Mouse (Mus musculus) midbrain, embryonic 13.5 days (tissue): ENCODE measurements at regions not wholly inside any gene's neighbourhood (a gene's known extent, or its start where the extent isn't known, plus 50 kb on each side); places are given as distances from the start of the nearest gene placed in this dataset.

ENCODE experiments used
- ATAC-seq: fragments of 200-750 bp; cut with Nextera tagmentation; 2 replicates; pipeline ENCODE4 v1.8.0; 2017; ENCODE audit warnings: mild to moderate bottlenecking, moderate TSS enrichment, moderate library complexity
- H3K27ac ChIP-seq: fragments of 300-500 bp; sonication (generic); 2 replicates; pipeline ENCODE4 v1.5.1; 2015; ENCODE audit warnings: inconsistent platforms, mild to moderate bottlenecking, moderate library complexity
- H3K27me3 ChIP-seq: fragments of 300-500 bp; sonication (generic); 2 replicates; pipeline ENCODE4 v1.6.1; 2015; ENCODE audit warnings: mild to moderate bottlenecking, inconsistent platforms
- H3K36me3 ChIP-seq: fragments of 300-500 bp; sonication (generic); 2 replicates; pipeline ENCODE4 v1.6.1; 2015; ENCODE audit warnings: mild to moderate bottlenecking, inconsistent platforms
- H3K4me1 ChIP-seq: fragments of 300-500 bp; sonication (generic); replicated peaks from 2 replicates; pipeline ENCODE4 v1.6.1; 2015; ENCODE audit warnings: inconsistent platforms
- H3K4me2 ChIP-seq: fragments of 300-500 bp; sonication (generic); replicated peaks from 2 replicates; pipeline ENCODE4 v1.6.1; 2015; ENCODE audit warnings: moderate library complexity, mild to moderate bottlenecking, inconsistent platforms
- H3K4me3 ChIP-seq: fragments of 300-500 bp; sonication (generic); replicated peaks from 2 replicates; pipeline ENCODE4 v1.5.1; 2015; ENCODE audit warnings: mild to moderate bottlenecking, inconsistent platforms
- H3K9ac ChIP-seq: fragments of 300-500 bp; sonication (generic); replicated peaks from 2 replicates; pipeline ENCODE4 v1.6.1; 2015; ENCODE audit warnings: mild to moderate bottlenecking, inconsistent platforms
- H3K9me3 ChIP-seq: fragments of 300-500 bp; sonication (generic); 2 replicates; pipeline ENCODE4 v1.6.1; 2016; ENCODE audit warnings: mild to moderate bottlenecking, inconsistent platforms
- WGBS: fragments of 180-500 bp; shearing (Covaris S2); methylation state at CpG from one replicate; pipeline ENCODE4 v1.1.7; 2015; 5-methylcytosine and 5-hydroxymethylcytosine counted together

DNA sequence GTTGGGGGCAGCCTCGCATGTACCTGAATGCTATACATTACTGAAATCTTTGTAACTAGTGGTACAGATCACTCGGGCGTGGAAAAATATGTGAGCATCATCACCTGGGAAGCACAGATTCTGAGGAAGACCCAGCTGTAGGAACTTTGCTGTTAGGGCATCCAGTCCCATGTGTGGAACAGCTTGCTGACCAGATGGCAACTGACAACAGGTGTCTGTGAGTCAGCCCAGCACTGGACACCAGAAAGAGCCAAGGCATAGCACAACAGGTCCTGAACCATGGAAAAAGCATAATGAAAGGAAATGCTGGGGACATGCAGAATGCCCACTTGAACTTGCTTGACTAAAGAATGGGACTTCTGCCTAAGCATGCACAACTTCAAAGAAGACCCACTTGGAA, 115.3 kb upstream of the Igf1 start:
- WGBS = 87% methylated on average over 3 of the region's 3 CpGs
- no peak for ATAC-seq
- no peaks in the 10 kb centered on the region for H3K27me3 ChIP-seq
- no peaks in the 10 kb centered on the region for H3K36me3 ChIP-seq
- no peak overlapping the region for H3K4me2 ChIP-seq
- H3K9ac ChIP-seq = no peak overlapping the region
- H3K9me3 ChIP-seq = no peaks in the 10 kb centered on the region
- no peak overlapping the region for H3K27ac ChIP-seq
- no peaks in the 10 kb centered on the region for H3K4me1 ChIP-seq
- H3K4me3 ChIP-seq = no peak overlapping the region

DNA sequence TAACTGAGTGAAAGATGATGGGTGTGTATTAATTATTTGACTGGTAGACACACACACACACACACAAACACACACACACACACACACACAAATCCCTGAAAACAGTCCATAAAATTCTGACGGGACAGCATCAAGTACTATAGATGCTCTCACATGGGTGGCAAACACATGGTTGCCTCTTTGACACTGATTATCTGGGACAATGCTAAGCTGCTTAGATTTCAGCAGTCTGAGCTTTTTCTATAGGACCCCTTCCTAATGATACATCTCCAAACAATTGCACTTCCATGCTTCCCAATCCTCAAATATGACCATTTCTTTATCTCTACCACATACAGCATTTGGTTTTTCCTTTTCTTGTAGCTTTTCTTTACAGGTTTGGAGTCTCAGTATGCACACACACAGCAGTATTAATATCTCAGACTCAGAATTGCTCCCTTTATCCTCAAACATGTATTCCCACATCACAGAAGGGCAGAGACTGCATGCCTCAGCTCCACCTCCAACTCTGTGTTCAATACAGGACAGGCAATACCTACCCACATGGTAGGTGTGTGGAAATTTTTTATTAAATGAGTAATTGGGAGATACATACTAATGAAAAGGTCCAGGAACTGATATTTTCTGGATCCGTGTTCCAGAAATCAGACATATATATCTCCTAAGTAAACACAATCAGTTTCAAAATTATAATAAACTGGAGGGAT, 110.1 kb upstream of the Igf1 start:
- H3K9me3 ChIP-seq = no peaks in the 10 kb centered on the region
- H3K9ac ChIP-seq = no peak overlapping the region
- H3K27me3 ChIP-seq = no peaks in the 10 kb centered on the region
- no peak overlapping the region for H3K4me2 ChIP-seq
- H3K4me1 ChIP-seq = no peaks in the 10 kb centered on the region
- no peaks in the 10 kb centered on the region for H3K36me3 ChIP-seq
- WGBS = 81% methylated on average over 2 of the region's 2 CpGs
- H3K27ac ChIP-seq = no peak overlapping the region
- no peak for ATAC-seq
- H3K4me3 ChIP-seq = no peak overlapping the region

DNA sequence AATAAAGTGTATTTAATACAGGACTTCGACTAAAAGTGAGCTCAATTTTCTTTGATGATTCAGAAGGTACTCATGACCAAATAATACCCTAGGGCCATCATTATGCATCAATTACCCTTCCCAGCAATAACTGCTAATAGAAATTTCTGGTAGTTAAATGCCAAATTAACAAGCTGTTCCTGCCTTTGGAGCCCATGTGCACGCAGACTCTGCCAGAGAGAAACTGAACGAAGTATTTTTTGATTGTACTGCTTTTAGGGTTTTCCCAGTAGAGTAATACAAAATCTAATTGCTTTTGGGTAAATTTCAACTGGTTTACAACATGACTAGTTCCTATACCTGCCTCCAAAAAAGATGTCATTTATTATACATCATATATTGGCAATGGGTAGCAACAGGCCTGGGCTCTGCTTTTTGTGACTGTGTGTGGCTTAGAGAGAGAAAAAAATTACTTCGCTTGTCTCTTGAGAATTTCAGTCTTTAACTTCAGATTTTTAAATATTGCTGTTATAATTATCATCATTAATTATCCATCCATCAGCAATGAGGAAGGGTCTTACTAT, 109.4 kb upstream of the Igf1 start:
- Histone ChIP-seq H3K36me3 (no peaks in the 10 kb centered on the region), H3K4me3 (no peak overlapping the region), H3K4me2 (no peak overlapping the region), H3K27me3 (no peaks in the 10 kb centered on the region), H3K4me1 (no peaks in the 10 kb centered on the region), H3K9me3 (no peaks in the 10 kb centered on the region), H3K27ac (no peak overlapping the region), H3K9ac (no peak overlapping the region)
- WGBS = 87% methylated on average over 4 of the region's 4 CpGs
- ATAC-seq = no peak

DNA sequence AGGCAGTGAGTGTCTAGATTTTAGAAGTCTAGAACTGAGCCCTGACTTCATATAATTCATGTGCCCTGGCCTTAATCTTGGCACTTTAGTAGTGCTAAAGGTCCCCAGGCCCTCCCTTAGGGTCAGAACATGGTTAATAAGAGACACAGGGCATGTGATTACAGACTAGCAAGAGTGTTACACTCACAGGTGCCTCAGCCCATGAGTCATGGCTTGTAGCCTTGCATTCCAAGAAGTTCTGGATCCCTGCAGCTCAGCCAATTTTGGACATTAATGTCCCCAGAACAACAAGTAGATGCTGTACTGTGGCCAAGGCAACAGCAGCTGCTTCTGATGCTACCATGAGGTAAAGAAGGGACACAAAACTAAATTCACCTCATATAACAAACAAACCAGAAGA, 107.7 kb upstream of the Igf1 start:
- Histone ChIP-seq H3K4me1 (no peaks in the 10 kb centered on the region), H3K9ac (no peak overlapping the region), H3K4me3 (no peak overlapping the region), H3K27ac (no peak overlapping the region), H3K9me3 (no peaks in the 10 kb centered on the region), H3K36me3 (no peaks in the 10 kb centered on the region), H3K27me3 (no peaks in the 10 kb centered on the region), H3K4me2 (no peak overlapping the region)
- ATAC-seq = no peak

DNA sequence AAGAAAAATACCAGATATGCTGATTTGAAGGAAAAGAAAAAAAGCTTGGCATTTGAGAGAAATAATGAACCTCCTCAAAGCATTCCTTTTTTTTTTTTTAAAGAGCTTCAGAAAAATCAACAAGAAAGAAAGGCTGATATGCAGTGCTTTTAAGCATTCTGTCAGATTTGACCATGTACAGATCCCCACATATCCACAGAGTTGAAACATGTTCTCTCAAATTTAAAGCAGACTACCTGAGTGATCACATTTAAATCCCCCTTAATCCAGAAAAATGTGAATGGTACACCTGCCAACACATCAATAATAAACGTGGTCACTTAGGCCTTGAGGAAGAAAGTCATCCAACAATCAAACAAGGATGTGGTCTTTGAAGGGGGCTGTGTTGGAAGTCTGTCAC, 107.1 kb upstream of the Igf1 start:
- H3K4me3 ChIP-seq = no peak overlapping the region
- H3K27me3 ChIP-seq = no peaks in the 10 kb centered on the region
- 65% methylated on average over 1 of the region's 1 CpGs for WGBS
- H3K36me3 ChIP-seq = no peaks in the 10 kb centered on the region
- H3K9me3 ChIP-seq = no peaks in the 10 kb centered on the region
- H3K27ac ChIP-seq = no peak overlapping the region
- H3K4me2 ChIP-seq = no peak overlapping the region
- no peak overlapping the region for H3K9ac ChIP-seq
- no peak for ATAC-seq
- H3K4me1 ChIP-seq = no peaks in the 10 kb centered on the region

DNA sequence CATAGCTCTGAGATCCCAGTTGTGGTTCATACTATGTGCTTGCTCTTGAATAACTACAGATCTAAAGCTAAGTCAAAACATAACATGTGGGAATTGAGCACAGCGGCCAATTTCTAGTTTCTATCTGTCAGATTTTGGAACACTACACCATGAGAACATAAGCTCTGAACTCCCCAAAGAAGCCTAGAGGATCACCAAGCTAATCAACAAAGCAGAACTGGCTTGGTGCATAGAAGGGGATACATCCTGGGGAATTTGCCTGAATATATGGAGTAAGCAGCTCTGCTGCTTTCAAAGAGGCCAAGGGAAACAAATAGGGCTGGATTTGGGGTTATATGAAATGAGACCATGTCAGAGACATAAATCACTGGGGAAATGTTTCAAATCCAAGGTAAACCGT, 105.9 kb upstream of the Igf1 start:
- ATAC-seq = no peak
- 83% methylated on average over 2 of the region's 2 CpGs for WGBS

DNA sequence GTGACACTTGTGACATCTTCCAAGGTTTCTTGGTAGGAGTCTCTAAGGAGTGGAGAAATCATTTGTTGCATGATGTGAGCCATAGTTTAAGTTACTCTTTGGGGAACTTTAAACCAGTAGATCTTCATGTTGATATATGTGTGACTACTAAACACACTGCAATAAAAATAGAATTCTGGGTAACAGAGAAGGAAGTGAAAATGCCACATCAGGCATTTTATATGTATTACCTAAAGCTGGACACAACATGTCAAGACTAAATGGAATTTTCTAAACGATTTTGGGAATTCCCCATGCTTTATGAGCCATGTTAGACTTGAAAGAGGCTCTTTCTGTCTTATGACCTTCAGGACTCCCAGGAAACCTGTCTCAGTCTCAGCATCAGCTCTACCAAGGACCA, 104.6 kb upstream of the Igf1 start:
- H3K4me3 ChIP-seq = no peak overlapping the region
- H3K36me3 ChIP-seq = no peaks in the 10 kb centered on the region
- WGBS = 59% methylated on average over 1 of the region's 1 CpGs
- ATAC-seq = no peak
- H3K4me1 ChIP-seq = no peaks in the 10 kb centered on the region
- H3K4me2 ChIP-seq = no peak overlapping the region
- H3K9ac ChIP-seq = no peak overlapping the region
- no peaks in the 10 kb centered on the region for H3K27me3 ChIP-seq
- H3K9me3 ChIP-seq = no peaks in the 10 kb centered on the region
- no peak overlapping the region for H3K27ac ChIP-seq

More for the DNA sequence above, 105.9 kb upstream of the Igf1 start:
- Histone ChIP-seq H3K27me3 (no peaks in the 10 kb centered on the region), H3K4me2 (no peak overlapping the region), H3K27ac (no peak overlapping the region), H3K4me3 (no peak overlapping the region), H3K9ac (no peak overlapping the region), H3K36me3 (no peaks in the 10 kb centered on the region), H3K9me3 (no peaks in the 10 kb centered on the region), H3K4me1 (no peaks in the 10 kb centered on the region)

DNA sequence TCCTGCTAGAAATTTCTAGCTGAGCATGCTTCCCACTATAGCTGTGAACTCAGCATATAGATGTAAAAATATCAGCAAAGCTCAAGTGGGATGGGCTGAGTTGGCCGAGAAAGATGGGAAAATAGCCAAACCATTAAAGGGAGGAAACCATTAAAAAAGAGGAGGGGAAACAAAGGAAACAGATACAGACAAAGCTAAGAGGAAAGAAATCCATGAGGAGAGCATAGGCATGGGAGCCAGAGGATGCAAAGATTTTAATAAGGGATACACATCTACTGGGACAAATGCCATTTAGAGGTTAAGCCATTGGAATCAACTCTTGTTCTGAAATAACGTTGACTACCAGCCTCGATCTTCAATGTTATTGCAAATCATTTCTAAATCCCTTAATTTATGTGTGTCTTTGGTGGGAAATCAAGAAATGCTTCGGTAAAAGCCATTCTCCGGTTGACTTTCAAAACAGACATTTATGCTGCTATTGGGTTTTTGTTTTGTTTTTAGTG, 96.5 kb upstream of the Igf1 start:
- H3K27me3 ChIP-seq = no peaks in the 10 kb centered on the region
- ATAC-seq = no peak
- no peak overlapping the region for H3K4me3 ChIP-seq
- WGBS = 84% methylated on average over 5 of the region's 5 CpGs
- no peak overlapping the region for H3K9ac ChIP-seq
- no peaks in the 10 kb centered on the region for H3K4me1 ChIP-seq
- H3K36me3 ChIP-seq = no peaks in the 10 kb centered on the region
- H3K9me3 ChIP-seq = no peaks in the 10 kb centered on the region
- H3K27ac ChIP-seq = no peak overlapping the region
- no peak overlapping the region for H3K4me2 ChIP-seq

DNA sequence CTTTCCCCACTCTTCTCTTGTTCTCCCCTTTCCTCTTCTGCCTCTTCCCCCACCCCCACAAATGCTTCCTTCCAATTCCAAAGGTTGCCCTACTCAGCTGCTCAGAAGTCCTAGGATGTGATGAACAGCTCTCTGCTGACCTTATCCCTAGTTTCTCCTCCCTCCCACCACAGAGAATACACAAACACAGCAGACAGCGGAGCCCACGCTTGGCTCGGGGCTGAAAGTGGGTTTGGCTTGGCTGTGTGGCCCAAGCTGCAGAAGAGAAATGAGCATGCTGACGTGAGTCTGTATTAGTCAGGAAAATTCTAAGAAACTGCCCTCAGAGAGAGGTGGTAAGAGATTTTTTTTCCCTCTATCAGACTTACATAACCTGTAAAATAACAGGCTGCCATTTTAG, 70.5 kb upstream of the Igf1 start:
- Histone ChIP-seq H3K4me2 (no peak overlapping the region), H3K9ac (no peak overlapping the region), H3K4me3 (no peak overlapping the region), H3K27ac (no peak overlapping the region), H3K4me1 (no peaks in the 10 kb centered on the region), H3K27me3 (no peaks in the 10 kb centered on the region), H3K36me3 (no peaks in the 10 kb centered on the region), H3K9me3 (no peaks in the 10 kb centered on the region)
- WGBS = 75% methylated on average over 4 of the region's 4 CpGs
- ATAC-seq = no peak

DNA sequence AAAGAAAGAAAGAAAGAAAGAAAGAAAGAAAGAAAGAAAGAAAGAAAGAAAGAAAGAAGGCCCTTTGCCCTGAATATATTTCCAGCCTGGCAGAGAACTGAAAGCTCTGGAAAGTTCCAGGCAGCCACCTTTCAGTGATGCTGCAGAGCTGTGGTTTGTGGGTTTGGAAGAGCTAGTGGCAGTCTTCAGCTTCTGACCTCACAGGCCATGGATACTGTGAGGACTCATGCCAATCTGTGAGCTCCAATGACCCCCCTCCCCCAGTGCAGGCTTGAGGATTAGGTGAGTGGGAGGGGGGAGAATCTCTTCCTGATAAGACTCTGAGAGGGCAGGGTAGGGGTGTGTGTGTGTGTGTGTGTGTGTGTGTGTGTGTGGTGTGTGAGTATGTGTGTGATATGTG, 65.7 kb upstream of the Igf1 start:
- H3K9me3 ChIP-seq = no peaks in the 10 kb centered on the region
- H3K36me3 ChIP-seq = no peaks in the 10 kb centered on the region
- no peaks in the 10 kb centered on the region for H3K27me3 ChIP-seq
- H3K4me1 ChIP-seq = no peaks in the 10 kb centered on the region
- H3K9ac ChIP-seq = no peak overlapping the region
- H3K27ac ChIP-seq = no peak overlapping the region
- H3K4me3 ChIP-seq = no peak overlapping the region
- H3K4me2 ChIP-seq = no peak overlapping the region
- no peak for ATAC-seq

DNA sequence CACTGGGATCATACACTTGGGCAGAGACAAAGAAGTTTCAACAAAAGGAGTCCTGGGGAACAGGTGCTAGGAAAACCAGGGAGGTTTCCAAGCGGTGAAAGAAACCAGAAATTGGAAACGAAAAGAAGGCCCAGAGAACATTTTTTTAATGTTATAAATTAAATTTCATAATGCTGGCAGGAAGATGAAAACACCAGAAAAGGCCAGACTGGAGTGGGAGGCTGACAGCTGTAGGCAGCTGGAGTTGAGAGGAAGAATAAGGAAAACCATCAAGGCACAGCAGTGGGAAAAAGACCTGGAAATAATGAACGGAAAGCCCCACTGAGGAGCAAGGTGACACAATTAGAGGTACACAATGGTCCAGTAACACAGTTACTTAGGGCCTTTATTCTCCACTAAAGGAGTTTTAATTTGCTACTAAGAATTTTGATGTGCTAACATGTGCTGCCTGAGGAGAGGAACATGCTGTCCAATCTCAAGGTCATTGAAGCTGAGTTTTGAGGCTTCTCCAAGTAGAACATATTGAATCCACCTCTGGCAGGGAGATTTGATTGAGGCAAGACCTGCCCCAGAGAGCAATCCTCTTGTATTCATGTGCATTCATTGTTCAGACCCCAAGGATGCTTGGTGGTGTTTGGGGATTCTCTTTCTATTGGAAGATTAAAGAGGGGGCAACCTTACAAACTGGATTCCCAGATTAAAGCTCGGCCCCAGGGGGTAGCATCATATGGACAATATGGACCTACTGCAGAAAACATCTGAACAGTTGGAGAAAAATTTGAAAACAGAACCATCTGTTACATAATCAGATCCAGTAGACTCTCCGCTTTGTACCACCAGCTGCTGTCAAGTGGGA, 53.9 kb upstream of the Igf1 start:
- Histone ChIP-seq H3K4me3 (no peak overlapping the region), H3K27ac (no peak overlapping the region), H3K4me2 (no peak overlapping the region), H3K9me3 (no peaks in the 10 kb centered on the region), H3K4me1 (no peaks in the 10 kb centered on the region), H3K9ac (no peak overlapping the region), H3K27me3 (no peaks in the 10 kb centered on the region), H3K36me3 (no peaks in the 10 kb centered on the region)
- WGBS = 79% methylated on average over 5 of the region's 5 CpGs
- no peak for ATAC-seq

DNA sequence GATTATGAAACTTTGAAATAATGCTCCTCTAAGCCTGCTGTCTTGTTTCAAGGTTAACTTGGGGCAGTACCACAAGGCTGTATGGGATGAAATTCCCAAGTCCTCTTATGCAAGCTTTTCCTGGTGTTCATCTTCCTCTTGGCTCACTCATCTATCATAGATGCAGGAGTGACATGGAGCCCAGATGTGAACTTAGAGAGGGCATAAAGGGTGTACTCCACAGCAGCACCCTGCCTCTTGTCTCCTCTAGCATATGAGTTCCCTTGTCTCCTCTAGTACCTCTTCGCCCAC, 53.3 kb upstream of the Igf1 start:
- ATAC-seq = no peak
- H3K9me3 ChIP-seq = no peaks in the 10 kb centered on the region
- no peak overlapping the region for H3K4me2 ChIP-seq
- no peaks in the 10 kb centered on the region for H3K27me3 ChIP-seq
- H3K4me3 ChIP-seq = no peak overlapping the region
- 96% methylated on average over 1 of the region's 1 CpGs for WGBS
- H3K4me1 ChIP-seq = no peaks in the 10 kb centered on the region
- H3K9ac ChIP-seq = no peak overlapping the region
- no peak overlapping the region for H3K27ac ChIP-seq
- no peaks in the 10 kb centered on the region for H3K36me3 ChIP-seq
